Mouse (Mus musculus) liver, embryonic 13.5 days (tissue): ENCODE measurements around the gene Dnajc6. TPM values are rescaled to one million over a fixed set of nuclear protein-coding genes. Genes with fewer than 3 reads are reported as not detected.

ENCODE experiments used
- ATAC-seq: fragments of 200-750 bp; cut with Nextera tagmentation; 2 replicates; pipeline ENCODE4 v1.8.0; 2017; ENCODE audit warnings: low read depth, mild to moderate bottlenecking, moderate number of reproducible peaks, moderate library complexity
- DNase-seq: peaks from one replicate; pipeline ENCODE4 v3.0.0; 2022
- H3K27ac ChIP-seq: fragments of 300-500 bp; sonication (generic); 2 replicates; pipeline ENCODE4 v1.5.1; 2015; ENCODE audit warnings: moderate library complexity, mild to moderate bottlenecking, inconsistent platforms
- H3K27me3 ChIP-seq: fragments of 300-500 bp; sonication (generic); 2 replicates; pipeline ENCODE4 v1.6.1; 2015; ENCODE audit warnings: mild to moderate bottlenecking, inconsistent platforms
- H3K36me3 ChIP-seq: fragments of 300-500 bp; sonication (generic); 2 replicates; pipeline ENCODE4 v1.6.1; 2015; ENCODE audit warnings: mild to moderate bottlenecking, inconsistent platforms
- H3K4me1 ChIP-seq: fragments of 300-500 bp; sonication (generic); replicated peaks from 2 replicates; pipeline ENCODE4 v1.6.1; 2015; ENCODE audit warnings: inconsistent platforms
- H3K4me2 ChIP-seq: fragments of 300-500 bp; sonication (generic); 2 replicates; pipeline ENCODE4 v1.6.1; 2015; ENCODE audit warnings: inconsistent platforms, mild to moderate bottlenecking, moderate library complexity
- H3K4me3 ChIP-seq: fragments of 300-500 bp; sonication (generic); replicated peaks from 2 replicates; pipeline ENCODE4 v1.5.1; 2015; ENCODE audit warnings: mild to moderate bottlenecking, inconsistent platforms
- H3K9ac ChIP-seq: fragments of 300-500 bp; sonication (generic); 2 replicates; pipeline ENCODE4 v1.6.1; 2015; ENCODE audit warnings: mild to moderate bottlenecking, inconsistent platforms
- H3K9me3 ChIP-seq: fragments of 300-500 bp; sonication (generic); replicated peaks from 2 replicates; pipeline ENCODE4 v1.6.1; 2016; ENCODE audit warnings: inconsistent platforms
- WGBS: fragments of 180-500 bp; shearing (Covaris S2); methylation state at CpG from one replicate; pipeline ENCODE4 v1.1.7; 2015; ENCODE audit not compliant: insufficient replicate concordance; 5-methylcytosine and 5-hydroxymethylcytosine counted together
- polyA plus RNA-seq: library from polyadenylated mRNA; unstranded; fragments of >200 nt; fragmentation: Nextera tagmentation; extraction: Ambion mirVana; gene quantifications from 2 replicates; pipeline ENCODE4 v1.2.1, GENCODE M21; 2015

Dnajc6 gene
- polyA plus RNA-seq, 1 experiment from 2014 or later = 0.14 TPM

DNA sequence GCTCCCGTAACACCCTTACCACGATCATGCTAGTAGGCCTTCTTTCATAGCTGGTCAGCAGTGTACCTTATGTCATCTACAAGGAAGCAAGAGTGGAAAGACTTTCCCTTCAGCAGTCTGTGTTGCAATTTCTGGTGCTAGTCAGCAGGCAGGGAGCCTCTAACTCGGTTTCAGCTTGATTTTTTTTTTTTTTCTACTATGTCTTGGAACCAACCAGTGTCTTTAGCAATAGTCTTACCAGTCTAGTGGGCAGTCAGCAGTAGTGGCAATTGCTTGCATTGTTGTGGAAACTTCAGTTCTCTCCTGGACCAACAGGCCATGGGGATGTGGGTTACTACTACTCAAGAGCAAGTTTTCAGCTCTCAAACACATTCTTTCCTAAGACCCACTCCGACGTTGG lies 78.9 kb downstream of the Dnajc6 start:
- no peaks in the 10 kb centered on the region for H3K4me1 ChIP-seq
- no peaks in the 10 kb centered on the region for H3K27me3 ChIP-seq
- H3K27ac ChIP-seq = no peak overlapping the region
- ATAC-seq (no peak), DNase-seq (no peak)
- 74% methylated on average over 5 of the region's 5 CpGs for WGBS
- no peak overlapping the region for H3K9ac ChIP-seq
- no peak overlapping the region for H3K4me3 ChIP-seq
- no peaks in the 10 kb centered on the region for H3K9me3 ChIP-seq
- no peak overlapping the region for H3K4me2 ChIP-seq
- no peaks in the 10 kb centered on the region for H3K36me3 ChIP-seq

GRCm38 (mm10) chr4:101578720-101579119 lies 82.3 kb downstream of the Dnajc6 start:
- Histone ChIP-seq H3K9me3 (no peaks in the 10 kb centered on the region), H3K36me3 (no peaks in the 10 kb centered on the region), H3K4me3 (no peak overlapping the region), H3K4me2 (no peak overlapping the region), H3K27ac (no peak overlapping the region), H3K9ac (no peak overlapping the region), H3K27me3 (no peaks in the 10 kb centered on the region), H3K4me1 (no peaks in the 10 kb centered on the region)
- WGBS = 66% methylated on average over 7 of the region's 7 CpGs
- DNase-seq (no peak), ATAC-seq (no peak)

- no peaks in the 10 kb centered on the region for H3K36me3 ChIP-seq
- no peaks in the 10 kb centered on the region for H3K4me1 ChIP-seq
- ATAC-seq = no peak
- 55% methylated on average over 5 of the region's 5 CpGs for WGBS
- H3K4me2 ChIP-seq = no peak overlapping the region
- no peak overlapping the region for H3K27ac ChIP-seq
- no peaks in the 10 kb centered on the region for H3K9me3 ChIP-seq
- no peaks in the 10 kb centered on the region for H3K27me3 ChIP-seq
- no peak overlapping the region for H3K4me3 ChIP-seq
- no peak overlapping the region for H3K9ac ChIP-seq
- no peak for DNase-seq
Measured at GRCm38 (mm10) chr4:101579517-101579916, 83.1 kb downstream of the Dnajc6 start.

GRCm38 (mm10) chr4:101581156-101581555 lies 84.7 kb downstream of the Dnajc6 start:
- Histone ChIP-seq H3K9me3 (no peaks in the 10 kb centered on the region), H3K9ac (no peak overlapping the region), H3K36me3 (no peaks in the 10 kb centered on the region), H3K4me1 (no peaks in the 10 kb centered on the region), H3K4me3 (no peak overlapping the region), H3K27ac (no peak overlapping the region), H3K4me2 (no peak overlapping the region), H3K27me3 (no peaks in the 10 kb centered on the region)
- WGBS = 62% methylated on average over 4 of the region's 4 CpGs
- no peak for ATAC-seq
- no peak for DNase-seq

GRCm38 (mm10) chr4:101582882-101583281 lies 86.4 kb downstream of the Dnajc6 start:
- no peak overlapping the region for H3K9ac ChIP-seq
- no peak overlapping the region for H3K4me2 ChIP-seq
- H3K9me3 ChIP-seq = no peaks in the 10 kb centered on the region
- H3K4me3 ChIP-seq = no peak overlapping the region
- H3K27me3 ChIP-seq = no peaks in the 10 kb centered on the region
- 48% methylated on average over 2 of the region's 2 CpGs for WGBS
- H3K36me3 ChIP-seq = no peaks in the 10 kb centered on the region
- ATAC-seq (no peak), DNase-seq (no peak)
- H3K27ac ChIP-seq = no peak overlapping the region
- no peaks in the 10 kb centered on the region for H3K4me1 ChIP-seq

GRCm38 (mm10) chr4:101584524-101585454 lies 88.3 kb downstream of the Dnajc6 start:
- ATAC-seq (no peak), DNase-seq (no peak)
- Histone ChIP-seq H3K9me3 (no peaks in the 10 kb centered on the region), H3K27ac (no peak overlapping the region), H3K36me3 (no peaks in the 10 kb centered on the region), H3K4me1 (no peaks in the 10 kb centered on the region), H3K4me3 (no peak overlapping the region), H3K9ac (no peak overlapping the region), H3K4me2 (no peak overlapping the region), H3K27me3 (no peaks in the 10 kb centered on the region)
- 58% methylated on average over 19 of the region's 19 CpGs for WGBS

DNA sequence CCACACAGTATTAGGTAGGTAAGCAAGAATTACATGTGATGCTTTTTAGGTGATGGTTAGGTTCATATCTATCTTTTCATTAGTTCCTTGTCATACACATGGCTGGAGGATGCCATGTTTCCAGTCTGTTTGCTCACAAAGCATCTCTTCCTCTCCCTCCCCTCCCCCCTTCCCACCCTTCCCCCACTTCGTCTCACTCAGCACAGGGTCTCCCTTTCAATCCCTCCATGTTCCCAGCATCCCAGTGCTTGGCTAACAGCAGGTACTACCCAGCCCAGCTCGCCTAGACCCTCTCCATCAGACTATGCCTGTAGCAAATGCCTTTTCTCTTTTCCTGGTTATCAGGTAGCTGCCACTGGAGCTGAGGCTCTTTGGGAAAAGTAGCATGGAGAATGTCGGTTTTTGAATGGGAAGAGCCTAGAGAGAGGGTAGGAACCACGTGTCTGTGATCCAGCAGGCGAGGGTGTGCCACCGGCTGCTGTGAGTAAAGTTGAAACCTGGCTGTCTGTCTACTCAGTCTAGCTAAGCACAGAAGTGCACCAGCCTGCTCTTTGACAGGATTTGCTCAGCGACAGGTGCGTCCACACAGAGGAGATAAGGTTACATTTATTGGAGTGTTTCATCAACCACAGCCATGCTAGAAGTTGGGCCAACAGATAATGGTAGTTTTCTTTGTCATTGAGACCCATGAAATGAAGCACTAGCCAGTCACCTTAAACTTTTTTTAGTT lies 89.2 kb downstream of the Dnajc6 start:
- H3K9ac ChIP-seq = no peak overlapping the region
- no peaks in the 10 kb centered on the region for H3K9me3 ChIP-seq
- ATAC-seq (no peak), DNase-seq (no peak)
- H3K27me3 ChIP-seq = no peaks in the 10 kb centered on the region
- no peaks in the 10 kb centered on the region for H3K36me3 ChIP-seq
- H3K27ac ChIP-seq = no peak overlapping the region
- no peaks in the 10 kb centered on the region for H3K4me1 ChIP-seq
- WGBS = 48% methylated on average over 8 of the region's 8 CpGs
- H3K4me3 ChIP-seq = no peak overlapping the region
- no peak overlapping the region for H3K4me2 ChIP-seq

GRCm38 (mm10) chr4:101588932-101589331 lies 92.5 kb downstream of the Dnajc6 start:
- Histone ChIP-seq H3K4me1 (no peaks in the 10 kb centered on the region), H3K9me3 (no peaks in the 10 kb centered on the region), H3K27me3 (no peaks in the 10 kb centered on the region), H3K4me2 (no peak overlapping the region), H3K36me3 (no peaks in the 10 kb centered on the region), H3K9ac (no peak overlapping the region), H3K27ac (no peak overlapping the region), H3K4me3 (no peak overlapping the region)
- DNase-seq = no peak
- no peak for ATAC-seq
- WGBS = 61% methylated on average over 8 of the region's 8 CpGs

GRCm38 (mm10) chr4:101589771-101590170 lies 93.3 kb downstream of the Dnajc6 start:
- Histone ChIP-seq H3K36me3 (no peaks in the 10 kb centered on the region), H3K9ac (no peak overlapping the region), H3K4me1 (no peaks in the 10 kb centered on the region), H3K27ac (no peak overlapping the region), H3K27me3 (no peaks in the 10 kb centered on the region), H3K9me3 (no peaks in the 10 kb centered on the region), H3K4me3 (no peak overlapping the region), H3K4me2 (no peak overlapping the region)
- DNase-seq (no peak), ATAC-seq (no peak)
- WGBS = 83% methylated on average over 3 of the region's 3 CpGs

DNA sequence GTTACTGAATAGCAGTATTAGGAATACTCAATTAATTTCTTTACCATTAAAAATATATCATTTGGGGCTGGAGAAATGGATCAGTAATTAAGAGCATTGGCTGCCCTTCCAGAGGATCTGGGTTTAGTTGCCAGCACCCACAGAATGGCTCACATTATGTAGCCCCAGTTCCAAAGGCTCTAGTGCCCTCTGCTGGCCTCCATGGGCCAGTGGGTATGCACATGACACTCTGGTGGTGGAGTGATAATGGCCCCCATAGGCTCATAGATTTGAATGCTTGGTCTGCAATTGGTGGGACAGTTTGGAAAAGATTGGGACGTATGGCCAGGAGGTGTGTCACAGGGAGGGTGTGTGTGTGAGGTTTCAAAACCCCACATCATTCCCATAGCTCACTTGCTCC lies 95.0 kb downstream of the Dnajc6 start:
- H3K9ac ChIP-seq = no peak overlapping the region
- no peaks in the 10 kb centered on the region for H3K36me3 ChIP-seq
- H3K4me1 ChIP-seq = no peaks in the 10 kb centered on the region
- no peaks in the 10 kb centered on the region for H3K27me3 ChIP-seq
- no peak overlapping the region for H3K4me2 ChIP-seq
- H3K4me3 ChIP-seq = no peak overlapping the region
- no peak overlapping the region for H3K27ac ChIP-seq
- H3K9me3 ChIP-seq = no peaks in the 10 kb centered on the region
- WGBS = 65% methylated on average over 1 of the region's 1 CpGs
- DNase-seq (no peak), ATAC-seq (no peak)

DNA sequence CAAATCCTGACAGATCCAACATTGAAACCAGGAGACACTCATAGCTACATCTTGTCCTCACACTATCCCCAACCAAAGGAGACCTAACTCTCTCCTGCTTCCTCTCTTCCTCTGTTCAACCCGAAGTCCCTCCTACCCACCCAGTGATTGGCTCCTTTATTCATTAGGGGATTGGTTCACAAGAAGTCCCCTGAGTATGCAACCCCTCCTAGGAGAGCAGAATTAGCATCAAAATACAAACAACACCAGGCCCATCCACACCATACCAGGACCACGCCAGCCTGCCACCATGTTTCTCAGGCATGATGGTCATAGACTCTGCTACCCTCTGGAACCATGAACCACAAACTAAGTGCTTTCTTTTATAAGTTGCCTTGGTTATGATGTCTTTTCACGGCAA lies 96.0 kb downstream of the Dnajc6 start:
- 37% methylated on average over 3 of the region's 3 CpGs for WGBS
- no peak for ATAC-seq
- no peaks in the 10 kb centered on the region for H3K36me3 ChIP-seq

More for the DNA sequence above, 96.0 kb downstream of the Dnajc6 start:
- Histone ChIP-seq H3K27ac (no peak overlapping the region), H3K4me3 (no peak overlapping the region), H3K4me1 (no peaks in the 10 kb centered on the region), H3K9me3 (no peaks in the 10 kb centered on the region), H3K27me3 (no peaks in the 10 kb centered on the region), H3K9ac (no peak overlapping the region), H3K4me2 (no peak overlapping the region)
- no peak for DNase-seq
